Mouse (Mus musculus) kidney, adult 2 months (tissue): ENCODE measurements around the gene Fam181a.

Experiments
- CTCF ChIP-seq: fragments of 200-500 bp; conservative IDR thresholded peaks from 2 replicates; pipeline ENCODE4 v1.5.1; 2011; ENCODE audit warnings: low read depth, mild to moderate bottlenecking, control low read depth, low read length, moderate library complexity, mixed read lengths; ENCODE audit not compliant: insufficient read depth, insufficient read length
- POLR2A ChIP-seq: fragments of 200-500 bp; IDR thresholded peaks from one replicate; pipeline ENCODE4 v1.6.1; 2011; ENCODE audit warnings: low read depth, low read length, control low read depth

- TF ChIP-seq POLR2A: no peak
- TF ChIP-seq CTCF: no peak
Measured at GRCm38 (mm10) chr12:103292366-103292765, 18.4 kb upstream of the Fam181a start.
